Mouse (Mus musculus) midbrain, embryonic 13.5 days (tissue): Measurements from ENCODE around the gene Gna14. TPM values are rescaled to one million over a fixed set of nuclear protein-coding genes. Genes with fewer than 3 reads are reported as not detected.

Experiments
- ATAC-seq: fragments of 200-750 bp; cut with Nextera tagmentation; 2 replicates; pipeline ENCODE4 v1.8.0; 2017; ENCODE audit warnings: mild to moderate bottlenecking, moderate TSS enrichment, moderate library complexity
- H3K27ac ChIP-seq: fragments of 300-500 bp; sonication (generic); 2 replicates; pipeline ENCODE4 v1.5.1; 2015; ENCODE audit warnings: inconsistent platforms, mild to moderate bottlenecking, moderate library complexity
- H3K27me3 ChIP-seq: fragments of 300-500 bp; sonication (generic); 2 replicates; pipeline ENCODE4 v1.6.1; 2015; ENCODE audit warnings: mild to moderate bottlenecking, inconsistent platforms
- H3K36me3 ChIP-seq: fragments of 300-500 bp; sonication (generic); 2 replicates; pipeline ENCODE4 v1.6.1; 2015; ENCODE audit warnings: mild to moderate bottlenecking, inconsistent platforms
- H3K4me1 ChIP-seq: fragments of 300-500 bp; sonication (generic); replicated peaks from 2 replicates; pipeline ENCODE4 v1.6.1; 2015; ENCODE audit warnings: inconsistent platforms
- H3K4me2 ChIP-seq: fragments of 300-500 bp; sonication (generic); replicated peaks from 2 replicates; pipeline ENCODE4 v1.6.1; 2015; ENCODE audit warnings: moderate library complexity, mild to moderate bottlenecking, inconsistent platforms
- H3K4me3 ChIP-seq: fragments of 300-500 bp; sonication (generic); replicated peaks from 2 replicates; pipeline ENCODE4 v1.5.1; 2015; ENCODE audit warnings: mild to moderate bottlenecking, inconsistent platforms
- H3K9ac ChIP-seq: fragments of 300-500 bp; sonication (generic); replicated peaks from 2 replicates; pipeline ENCODE4 v1.6.1; 2015; ENCODE audit warnings: mild to moderate bottlenecking, inconsistent platforms
- H3K9me3 ChIP-seq: fragments of 300-500 bp; sonication (generic); 2 replicates; pipeline ENCODE4 v1.6.1; 2016; ENCODE audit warnings: mild to moderate bottlenecking, inconsistent platforms
- WGBS: fragments of 180-500 bp; shearing (Covaris S2); methylation state at CpG from one replicate; pipeline ENCODE4 v1.1.7; 2015; 5-methylcytosine and 5-hydroxymethylcytosine counted together
- polyA plus RNA-seq: library from polyadenylated mRNA; unstranded; fragments of >200 nt; fragmentation: Nextera tagmentation; extraction: Ambion mirVana; gene quantifications from 2 replicates; pipeline ENCODE4 v1.2.1, GENCODE M21; 2015

Gna14 gene
- polyA plus RNA-seq, 1 experiment from 2014 or later = 0.51 TPM

DNA sequence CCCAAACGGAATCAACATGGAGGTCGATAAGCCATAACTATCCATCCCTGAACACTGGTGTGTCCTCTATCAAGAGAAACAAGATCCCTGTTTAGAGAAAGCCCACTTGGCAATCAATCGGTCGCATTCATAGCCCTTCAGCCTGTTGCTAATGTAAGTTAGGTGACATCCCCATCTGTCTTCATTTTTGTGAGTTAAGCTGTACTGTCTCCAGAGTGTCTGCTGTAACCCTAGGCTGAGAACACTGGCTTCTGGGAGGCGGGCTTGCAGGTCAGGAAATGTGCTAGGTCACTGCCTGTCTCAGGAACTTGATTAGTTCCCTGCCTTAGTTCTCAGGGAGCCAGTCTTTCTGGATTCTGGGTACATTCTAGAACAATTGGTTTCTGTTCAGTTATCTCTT lies 91.5 kb downstream of the Gna14 start:
- H3K36me3 ChIP-seq = no peaks in the 10 kb centered on the region
- no peaks in the 10 kb centered on the region for H3K9me3 ChIP-seq
- H3K4me3 ChIP-seq = no peak overlapping the region
- no peaks in the 10 kb centered on the region for H3K4me1 ChIP-seq
- no peak overlapping the region for H3K9ac ChIP-seq
- ATAC-seq = no peak
- H3K27ac ChIP-seq = no peak overlapping the region
- H3K27me3 ChIP-seq = no peaks in the 10 kb centered on the region
- H3K4me2 ChIP-seq = no peak overlapping the region
- 90% methylated on average over 5 of the region's 5 CpGs for WGBS

- ATAC-seq = no peak
- H3K9me3 ChIP-seq = no peaks in the 10 kb centered on the region
- H3K4me1 ChIP-seq = no peaks in the 10 kb centered on the region
- no peak overlapping the region for H3K27ac ChIP-seq
- H3K4me3 ChIP-seq = no peak overlapping the region
- no peaks in the 10 kb centered on the region for H3K36me3 ChIP-seq
- no peaks in the 10 kb centered on the region for H3K27me3 ChIP-seq
- H3K9ac ChIP-seq = no peak overlapping the region
- WGBS = 83% methylated on average over 3 of the region's 3 CpGs
- no peak overlapping the region for H3K4me2 ChIP-seq
These were observed 92.8 kb downstream of the Gna14 start for GRCm38 (mm10) chr19:16528225-16528828.

DNA sequence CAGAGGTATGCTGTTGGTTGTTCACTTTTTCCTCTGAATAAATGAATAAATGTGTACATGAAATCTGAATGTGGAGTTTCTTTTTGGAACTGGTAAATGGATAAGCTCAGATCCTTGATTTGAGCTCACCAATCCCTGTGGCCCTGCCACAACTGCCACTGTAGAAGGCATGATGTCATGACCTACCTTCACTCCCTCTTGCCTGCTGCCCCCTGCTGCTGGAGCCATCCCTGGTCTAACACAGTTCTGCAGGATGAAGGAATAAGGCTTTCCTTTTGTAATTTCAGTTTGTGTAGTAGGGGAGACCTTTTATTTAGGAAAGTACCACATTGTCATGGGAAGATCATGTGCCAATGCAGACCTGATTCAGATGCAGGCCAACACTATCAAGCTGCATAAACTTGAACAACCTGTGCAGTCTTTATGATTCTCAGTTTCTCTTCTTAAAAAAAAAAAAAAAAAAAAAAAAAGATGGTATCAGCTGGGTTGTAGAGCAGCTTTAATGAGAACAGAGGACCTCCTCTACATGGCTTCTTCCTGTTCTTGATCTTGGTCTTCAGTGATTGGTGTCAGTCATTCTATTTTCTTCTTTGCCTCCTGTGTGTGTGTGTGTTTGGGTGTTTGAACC lies 93.8 kb downstream of the Gna14 start:
- ATAC-seq = no peak
- no peak overlapping the region for H3K9ac ChIP-seq
- H3K4me1 ChIP-seq = no peaks in the 10 kb centered on the region
- no peaks in the 10 kb centered on the region for H3K9me3 ChIP-seq
- no peaks in the 10 kb centered on the region for H3K27me3 ChIP-seq
- H3K4me3 ChIP-seq = no peak overlapping the region
- no peaks in the 10 kb centered on the region for H3K36me3 ChIP-seq
- no peak overlapping the region for H3K27ac ChIP-seq
- H3K4me2 ChIP-seq = no peak overlapping the region

- H3K4me3 ChIP-seq = no peak overlapping the region
- no peak overlapping the region for H3K27ac ChIP-seq
- no peaks in the 10 kb centered on the region for H3K4me1 ChIP-seq
- ATAC-seq = no peak
- H3K27me3 ChIP-seq = no peaks in the 10 kb centered on the region
- no peaks in the 10 kb centered on the region for H3K9me3 ChIP-seq
- H3K36me3 ChIP-seq = no peaks in the 10 kb centered on the region
- no peak overlapping the region for H3K9ac ChIP-seq
- WGBS = 80% methylated on average over 4 of the region's 4 CpGs
- H3K4me2 ChIP-seq = no peak overlapping the region
These were observed 94.4 kb downstream of the Gna14 start for GRCm38 (mm10) chr19:16529999-16530398.

DNA sequence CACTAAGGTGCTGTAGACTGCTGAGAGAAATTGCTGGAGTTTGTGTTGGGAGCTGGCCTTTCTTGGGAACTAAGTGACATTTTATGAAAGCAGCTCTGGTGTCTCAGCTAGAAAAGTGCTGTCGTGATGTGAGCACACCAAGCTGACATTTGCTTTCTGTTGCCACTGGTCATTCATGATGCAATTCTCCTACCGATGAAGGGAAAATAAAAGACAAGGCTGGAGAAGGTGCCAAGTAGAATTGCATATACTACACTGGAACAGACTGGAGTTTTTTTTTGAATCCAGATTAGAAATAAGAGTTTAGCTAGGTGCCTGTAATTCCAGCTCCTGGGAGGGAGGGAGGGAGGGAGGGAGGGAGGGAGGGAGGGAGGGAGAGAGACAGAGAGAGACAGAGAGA lies 98.7 kb downstream of the Gna14 start:
- ATAC-seq = no peak
- H3K4me3 ChIP-seq = no peak overlapping the region
- H3K36me3 ChIP-seq = no peaks in the 10 kb centered on the region
- H3K4me2 ChIP-seq = no peak overlapping the region
- no peak overlapping the region for H3K9ac ChIP-seq
- H3K4me1 ChIP-seq = no peaks in the 10 kb centered on the region
- WGBS = 86% methylated on average over 2 of the region's 2 CpGs
- no peaks in the 10 kb centered on the region for H3K9me3 ChIP-seq
- no peaks in the 10 kb centered on the region for H3K27me3 ChIP-seq
- no peak overlapping the region for H3K27ac ChIP-seq

DNA sequence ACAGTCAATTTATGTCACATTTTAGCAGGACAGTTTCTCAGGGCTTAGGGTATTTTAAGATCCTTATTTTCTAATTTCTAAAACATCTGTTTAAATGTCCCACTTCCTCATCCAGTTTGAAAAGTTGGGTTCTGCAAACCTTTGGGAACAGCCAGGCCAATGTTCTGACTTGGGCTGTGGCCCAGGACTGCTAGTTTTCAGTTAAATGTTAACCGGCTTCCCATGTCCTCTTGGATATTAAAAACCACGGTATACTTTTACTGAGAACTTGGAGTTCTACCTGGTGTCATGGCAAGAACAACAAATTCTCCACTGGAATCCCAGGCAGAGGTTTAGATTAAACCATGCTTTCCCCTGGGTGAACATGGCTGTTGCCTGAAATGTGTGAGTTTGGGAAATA lies 102.9 kb downstream of the Gna14 start:
- Histone ChIP-seq H3K4me3 (no peak overlapping the region), H3K4me2 (no peak overlapping the region), H3K27me3 (no peaks in the 10 kb centered on the region), H3K9ac (no peak overlapping the region), H3K27ac (no peak overlapping the region), H3K4me1 (no peaks in the 10 kb centered on the region), H3K9me3 (no peaks in the 10 kb centered on the region), H3K36me3 (no peaks in the 10 kb centered on the region)
- 86% methylated on average over 2 of the region's 2 CpGs for WGBS
- no peak for ATAC-seq

- Histone ChIP-seq H3K4me2 (no peak overlapping the region), H3K4me3 (no peak overlapping the region), H3K9ac (no peak overlapping the region), H3K36me3 (no peaks in the 10 kb centered on the region), H3K9me3 (no peaks in the 10 kb centered on the region), H3K27ac (no peak overlapping the region), H3K27me3 (no peaks in the 10 kb centered on the region), H3K4me1 (no peaks in the 10 kb centered on the region)
- WGBS = 91% methylated on average over 4 of the region's 4 CpGs
- no peak for ATAC-seq
These were observed 108.1 kb downstream of the Gna14 start for GRCm38 (mm10) chr19:16543688-16544087.

- H3K27ac ChIP-seq = no peak overlapping the region
- H3K27me3 ChIP-seq = no peaks in the 10 kb centered on the region
- no peak for ATAC-seq
- no peak overlapping the region for H3K9ac ChIP-seq
- H3K9me3 ChIP-seq = no peaks in the 10 kb centered on the region
- H3K36me3 ChIP-seq = no peaks in the 10 kb centered on the region
- 79% methylated on average over 8 of the region's 8 CpGs for WGBS
- H3K4me2 ChIP-seq = no peak overlapping the region
- no peak overlapping the region for H3K4me3 ChIP-seq
- H3K4me1 ChIP-seq = no peaks in the 10 kb centered on the region
These were observed 121.4 kb downstream of the Gna14 start for GRCm38 (mm10) chr19:16556988-16557387.

DNA sequence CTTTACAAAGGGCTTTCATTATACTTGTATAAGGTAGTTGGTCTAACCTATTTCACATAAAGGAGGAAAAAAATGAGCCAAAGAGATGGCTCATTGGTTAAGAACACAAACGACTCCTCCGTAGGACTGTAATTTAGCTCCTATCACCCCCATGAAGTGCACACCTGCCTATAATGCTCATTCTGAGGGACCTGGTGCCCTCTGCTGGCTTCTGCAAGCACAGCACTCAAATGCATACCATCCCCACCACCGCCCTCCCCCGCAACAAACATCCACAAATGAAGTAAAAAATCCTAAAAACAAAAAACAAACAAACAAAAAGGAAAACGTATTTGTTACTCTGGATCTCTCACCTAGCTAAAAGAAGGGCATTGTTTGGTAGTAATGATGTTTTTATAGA lies 122.4 kb downstream of the Gna14 start:
- no peaks in the 10 kb centered on the region for H3K9me3 ChIP-seq
- no peaks in the 10 kb centered on the region for H3K27me3 ChIP-seq
- no peaks in the 10 kb centered on the region for H3K4me1 ChIP-seq
- 73% methylated on average over 5 of the region's 5 CpGs for whole genome bisulfite sequencing
- H3K4me3 ChIP-seq = no peak overlapping the region
- ATAC-seq = no peak
- H3K4me2 ChIP-seq = no peak overlapping the region
- H3K9ac ChIP-seq = no peak overlapping the region
- H3K27ac ChIP-seq = no peak overlapping the region
- no peaks in the 10 kb centered on the region for H3K36me3 ChIP-seq

GRCm38 (mm10) chr19:16558570-16558969 lies 123.0 kb downstream of the Gna14 start:
- WGBS = 82% methylated on average over 2 of the region's 2 CpGs
- Histone ChIP-seq H3K36me3 (no peaks in the 10 kb centered on the region), H3K4me1 (no peaks in the 10 kb centered on the region), H3K27me3 (no peaks in the 10 kb centered on the region), H3K9me3 (no peaks in the 10 kb centered on the region), H3K4me3 (no peak overlapping the region), H3K27ac (no peak overlapping the region), H3K9ac (no peak overlapping the region), H3K4me2 (no peak overlapping the region)
- ATAC-seq = no peak

- no peak for ATAC-seq
- H3K4me2 ChIP-seq = no peak overlapping the region
- no peaks in the 10 kb centered on the region for H3K4me1 ChIP-seq
- H3K9me3 ChIP-seq = no peaks in the 10 kb centered on the region
- no peak overlapping the region for H3K4me3 ChIP-seq
- H3K27ac ChIP-seq = no peak overlapping the region
- WGBS = 80% methylated on average over 9 of the region's 9 CpGs
- no peak overlapping the region for H3K9ac ChIP-seq
- no peaks in the 10 kb centered on the region for H3K36me3 ChIP-seq
- H3K27me3 ChIP-seq = no peaks in the 10 kb centered on the region
These were observed 123.8 kb downstream of the Gna14 start for GRCm38 (mm10) chr19:16559243-16559896.

- no peaks in the 10 kb centered on the region for H3K36me3 ChIP-seq
- H3K9ac ChIP-seq = no peak overlapping the region
- no peak overlapping the region for H3K4me2 ChIP-seq
- H3K27me3 ChIP-seq = no peaks in the 10 kb centered on the region
- no peak for ATAC-seq
- 97% methylated on average over 6 of the region's 6 CpGs for WGBS
- no peak overlapping the region for H3K4me3 ChIP-seq
- no peaks in the 10 kb centered on the region for H3K9me3 ChIP-seq
- H3K4me1 ChIP-seq = no peaks in the 10 kb centered on the region
- no peak overlapping the region for H3K27ac ChIP-seq
These were observed 127.1 kb downstream of the Gna14 start for GRCm38 (mm10) chr19:16562676-16563075.

DNA sequence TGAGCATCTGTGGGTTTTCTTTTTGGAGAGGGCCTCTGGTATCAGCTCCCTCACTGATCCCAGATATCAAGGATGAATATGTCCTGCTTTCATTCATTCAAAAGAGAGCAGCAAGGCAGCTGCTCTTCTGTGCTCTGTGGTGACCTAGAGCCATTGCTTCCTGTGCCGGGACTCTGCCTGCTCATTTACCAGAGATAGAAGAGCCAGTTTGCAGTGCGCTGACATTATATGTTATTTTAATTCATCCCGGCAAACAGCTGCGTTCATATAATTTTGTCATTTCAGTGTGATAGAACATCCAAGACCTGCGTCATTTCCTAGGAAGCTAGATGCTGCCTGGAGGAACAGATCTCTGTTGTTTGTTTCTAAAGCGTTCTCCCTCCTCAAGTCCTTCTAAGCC lies 141.2 kb downstream of the Gna14 start:
- WGBS = 91% methylated on average over 6 of the region's 6 CpGs
- H3K9me3 ChIP-seq = no peaks in the 10 kb centered on the region
- H3K4me1 ChIP-seq = no peaks in the 10 kb centered on the region
- no peak overlapping the region for H3K9ac ChIP-seq
- no peak overlapping the region for H3K4me2 ChIP-seq
- no peak overlapping the region for H3K4me3 ChIP-seq
- no peaks in the 10 kb centered on the region for H3K27me3 ChIP-seq
- no peak overlapping the region for H3K27ac ChIP-seq
- no peaks in the 10 kb centered on the region for H3K36me3 ChIP-seq
- ATAC-seq = no peak
